20 mouse cellular contexts compared by ENCODE assay signal in genomic region chr15:80645006-80645797, GRCm38 (mm10). TPM values are rescaled to one million over a fixed set of nuclear protein-coding genes. Genes with fewer than 3 reads are reported as not detected.
A peak's percentile ranks its signal among the peaks of the same experiment; 100 is the strongest.
DNase-seq lines count a peak whose midpoint lies in the region; ATAC-seq and TF ChIP-seq lines count a peak whose summit lies in the region.
"Had no signal": no experiment of that assay in that cellular context is flagged by ENCODE, and none has a peak within 500 bp of the region (broad histone marks: within the 10 kb centered on the region; RNA-seq: fewer than 3 reads in every experiment).

No protein-coding gene starts in this region.

- peak; percentile 11 for DNase-seq in heart, adult 8-10 months (ENCODE audit: low spot score)
- no peak for DNase-seq in heart, postnatal 4 days
- peak; percentile 79 for DNase-seq in midbrain, embryonic 11.5 days (ENCODE audit: low spot score, missing footprints)
- DNase-seq in hindbrain, embryonic 10.5 days (ENCODE audit: low spot score) = no peak
- no peak for DNase-seq in embryo, embryonic 9.5 days (ENCODE audit: extremely low spot score)
- DNase-seq in layer of hippocampus, adult 18-20 months (ENCODE audit: low spot score in 2 of 2) = no peak
- DNase-seq: adrenal gland, adult 8-10 months; cerebellum, adult 11 months; cerebellum, adult 8-10 months; cerebellum, postnatal 25 days; forebrain, postnatal 0 days; gastrocnemius, postnatal 14 days had no signal

- H3K4me3 ChIP-seq in midbrain, embryonic 11.5 days (ENCODE audit: low read depth, low read length) = no peak overlapping the region
- no peak overlapping the region for H3K4me3 ChIP-seq in midbrain, embryonic 13.5 days (replicated peaks)
- H3K4me3 ChIP-seq in small intestine, adult 2 months (ENCODE audit: low read depth, low read length) = no peak overlapping the region
- H3K4me3 ChIP-seq in hindbrain, embryonic 10.5 days = no peak overlapping the region
- H3K4me3 ChIP-seq: embryonic facial prominence, embryonic 10.5 days; forebrain, embryonic 13.5 days; heart, adult 2 months; heart, embryonic 12.5 days had no signal

- H3K27ac ChIP-seq in midbrain, embryonic 11.5 days (ENCODE audit: low read depth, low read length) = no peak overlapping the region
- H3K27ac ChIP-seq in midbrain, embryonic 13.5 days = no peak overlapping the region
- H3K27ac ChIP-seq in small intestine, adult 2 months (ENCODE audit: insufficient read depth, low read depth, low read length) = peak overlapping the region; percentile 24
- no peak overlapping the region for H3K27ac ChIP-seq in hindbrain, embryonic 10.5 days
- H3K27ac ChIP-seq: embryonic facial prominence, embryonic 10.5 days; forebrain, embryonic 13.5 days; heart, adult 2 months; hindbrain, embryonic 14.5 days had no signal

- no peaks in the 10 kb centered on the region for H3K27me3 ChIP-seq in midbrain, embryonic 11.5 days (ENCODE audit: control insufficient read depth, insufficient read depth, low read length)
- no peaks in the 10 kb centered on the region for H3K27me3 ChIP-seq in midbrain, embryonic 13.5 days
- no peaks in the 10 kb centered on the region for H3K27me3 ChIP-seq in small intestine, adult 2 months (ENCODE audit: control insufficient read depth, insufficient read depth, low read length)
- H3K27me3 ChIP-seq in hindbrain, embryonic 10.5 days (ENCODE audit: insufficient read depth, poor library complexity, severe bottlenecking) = no peaks in the 10 kb centered on the region
- H3K27me3 ChIP-seq: CH12.LX; forebrain, embryonic 13.5 days had no signal

- H3K4me1 ChIP-seq in midbrain, embryonic 11.5 days (ENCODE audit: control insufficient read depth, insufficient read depth, low read length) = no peaks in the 10 kb centered on the region
- H3K4me1 ChIP-seq in midbrain, embryonic 13.5 days (replicated peaks) = peaks cover 3% of the 10 kb centered on the region
- H3K4me1 ChIP-seq in small intestine, adult 2 months (ENCODE audit: control insufficient read depth, insufficient read depth, insufficient read length, low read length) = peaks cover 18% of the 10 kb centered on the region
- H3K4me1 ChIP-seq in hindbrain, embryonic 10.5 days (replicated peaks) = peaks cover 15% of the 10 kb centered on the region

- no peak for TF ChIP-seq POLR2A in small intestine, adult 2 months (IDR thresholded peaks at IDR 0.05; ENCODE audit: low read depth, low read length)

- no peak overlapping the region for H3K4me2 ChIP-seq in midbrain, embryonic 11.5 days
- H3K4me2 ChIP-seq in midbrain, embryonic 13.5 days (replicated peaks) = no peak overlapping the region
- H3K4me2 ChIP-seq: forebrain, embryonic 13.5 days; heart, embryonic 12.5 days; hindbrain, embryonic 14.5 days had no signal

- H3K36me3 ChIP-seq in midbrain, embryonic 11.5 days (ENCODE audit: control insufficient read depth, insufficient read depth, low read length) = no peaks in the 10 kb centered on the region
- H3K36me3 ChIP-seq in midbrain, embryonic 13.5 days = no peaks in the 10 kb centered on the region
- no peaks in the 10 kb centered on the region for H3K36me3 ChIP-seq in small intestine, adult 2 months (ENCODE audit: control insufficient read depth, insufficient read depth, low read length)
- no peaks in the 10 kb centered on the region for H3K36me3 ChIP-seq in hindbrain, embryonic 10.5 days
- H3K36me3 ChIP-seq: embryonic facial prominence, embryonic 10.5 days; heart, embryonic 12.5 days had no signal

- no peak for TF ChIP-seq CTCF in small intestine, adult 2 months (IDR thresholded peaks at IDR 0.05; ENCODE audit: extremely low read depth, insufficient read length, insufficient replicate concordance, low read depth, low read length)

- H3K9me3 ChIP-seq in midbrain, embryonic 11.5 days (ENCODE audit: control insufficient read depth, low read length) = no peaks in the 10 kb centered on the region
- no peaks in the 10 kb centered on the region for H3K9me3 ChIP-seq in midbrain, embryonic 13.5 days
- no peaks in the 10 kb centered on the region for H3K9me3 ChIP-seq in hindbrain, embryonic 10.5 days
- H3K9me3 ChIP-seq: embryonic facial prominence, embryonic 10.5 days; forebrain, embryonic 13.5 days; heart, embryonic 12.5 days had no signal

- WGBS in midbrain, embryonic 11.5 days = 86% methylated on average over 17 of the region's 17 CpGs
- 88% methylated on average over 17 of the region's 17 CpGs for WGBS in midbrain, embryonic 13.5 days
- 40% methylated on average over 17 of the region's 17 CpGs for WGBS in small intestine, adult 2 months
- WGBS in hindbrain, embryonic 10.5 days = 84% methylated on average over 17 of the region's 17 CpGs

- H3K9ac ChIP-seq in midbrain, embryonic 11.5 days (ENCODE audit: low read length) = no peak overlapping the region
- no peak overlapping the region for H3K9ac ChIP-seq in midbrain, embryonic 13.5 days (replicated peaks)
- H3K9ac ChIP-seq: forebrain, embryonic 13.5 days; forebrain, postnatal 0 days; heart, embryonic 12.5 days; hindbrain, embryonic 14.5 days had no signal

- no peak for ATAC-seq in midbrain, embryonic 11.5 days (ENCODE audit: low FRiP score)
- no peak for ATAC-seq in midbrain, embryonic 13.5 days
- ATAC-seq: forebrain, embryonic 13.5 days; forebrain, postnatal 0 days had no signal

RNA-seq across cellular contexts. Expression of gene Fam83f, which starts 26.4 kb away (rescaled TPM):
- total RNA-seq in heart, adult 8-10 months (2022) = under 1 TPM in 1 of 4 experiments, not detected in 3; 0.09 TPM
- under 1 TPM; 0.17 to 0.23 TPM for total RNA-seq in heart, postnatal 4 days (2021)
- polyA plus RNA-seq in midbrain, embryonic 11.5 days (2014; fragmentation: Nextera tagmentation; extraction: Ambion mirVana) = 0.12 and 0.16 TPM in 2 replicates
- 0.19 and 0.27 TPM in 2 replicates for polyA plus RNA-seq in midbrain, embryonic 13.5 days (2015; fragmentation: Nextera tagmentation; extraction: Ambion mirVana)
- 7.9 and 21.5 TPM in 2 replicates for polyA plus RNA-seq in small intestine, adult 2 months (2012; rRNA removed)
- polyA plus RNA-seq in hindbrain, embryonic 10.5 days (2016; fragmentation: Nextera tagmentation; extraction: Ambion mirVana) = 0.60 and 0.96 TPM in 2 replicates
- under 1 TPM in 1 of 2 experiments, not detected in 1; 0.10 TPM for total RNA-seq in layer of hippocampus, adult 18-20 months (2021)
- total RNA-seq: heart, adult 2 months had no signal
- polyA plus RNA-seq: forebrain, embryonic 13.5 days had no signal

Comparison
In these comparisons a context has a peak if more than half of its experiments do, and no peak if none do; other contexts are left out.
1. DNase-seq: peak in heart, adult 8-10 months (single experiment) and midbrain, embryonic 11.5 days (single experiment); none in heart, postnatal 4 days (single experiment), hindbrain, embryonic 10.5 days (single experiment), embryo, embryonic 9.5 days (single experiment) and layer of hippocampus, adult 18-20 months (0 of 2).